Mouse (Mus musculus): Measurements from ENCODE around the gene Zfp367.

The Zfp367 gene

GRCm38 (mm10) chr13:64089130-64089529, 63.9 kb downstream of the Zfp367 start, which contains the start of gene Hsd17b3:
TSS of gene Hsd17b3 (minus strand) at chr13:64089230.
- DNase-seq, result no peak

- DNase-seq, result no peak
Observed at GRCm38 (mm10) chr13:64088057-64088456, 64.9 kb downstream of the Zfp367 start.

- peak; percentile 81 for DNase-seq
Observed at GRCm38 (mm10) chr13:64086036-64086435, 67.0 kb downstream of the Zfp367 start.

GRCm38 (mm10) chr13:64083331-64083730, 69.7 kb downstream of the Zfp367 start:
- no peak for DNase-seq
